Mouse (Mus musculus) liver, postnatal 0 days (tissue): ENCODE results near the gene Plxna4.

ENCODE experiments used
- CTCF ChIP-seq: sonication (generic); IDR thresholded peaks from 2 replicates; pipeline ENCODE4 v1.5.1; 2016; ENCODE audit warnings: antibody characterized with exemption, low read depth
- EP300 ChIP-seq: IDR thresholded peaks from 2 replicates; pipeline ENCODE4 v1.6.1; 2016; ENCODE audit warnings: antibody characterized with exemption, low read depth, mild to moderate bottlenecking

DNA sequence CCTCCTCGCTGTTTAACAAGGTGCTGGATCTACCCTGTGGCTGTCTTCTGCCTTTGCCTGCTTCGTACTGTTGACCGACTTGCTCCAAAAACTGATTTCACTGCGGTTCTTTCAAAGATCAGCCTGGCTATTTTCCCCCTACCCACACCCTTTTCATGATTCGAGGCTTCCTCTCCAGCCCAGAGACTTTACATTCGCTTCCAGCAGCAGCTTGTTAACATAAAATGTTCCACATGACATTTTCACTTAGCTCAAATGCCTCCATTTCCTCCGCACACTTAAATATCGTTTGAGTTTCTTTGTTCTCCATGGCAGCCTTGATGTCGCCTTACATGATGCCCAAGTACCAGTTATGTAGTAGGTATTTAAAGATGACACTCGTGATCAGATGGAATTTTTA, 336.3 kb downstream of the Plxna4 start:
- no peak for TF ChIP-seq EP300
- TF ChIP-seq CTCF, result no peak
